Mouse (Mus musculus) macrophage (primary cell): ENCODE data around the gene Asb18. TPM values are rescaled to one million over a fixed set of nuclear protein-coding genes. Genes with fewer than 3 reads are reported as not detected.

Experiments
- H3K27ac ChIP-seq: fragments of 350-480 bp; formaldehyde crosslinking; 2 replicates; pipeline ENCODE4 v1.9.0; 2021
- H3K36me3 ChIP-seq: fragments of 350-480 bp; formaldehyde crosslinking; 2 replicates; pipeline ENCODE4 v1.9.0; 2021; ENCODE audit errors: inconsistent target
- H3K4me3 ChIP-seq: fragments of 350-480 bp; formaldehyde crosslinking; 2 replicates; pipeline ENCODE4 v1.9.0; 2021; ENCODE audit errors: inconsistent target
- H3K79me2 ChIP-seq: fragments of 350-480 bp; formaldehyde crosslinking; 2 replicates; pipeline ENCODE4 v1.9.0; 2021; ENCODE audit errors: inconsistent target
- WGBS: methylation state at CpG from one replicate; pipeline ENCODE4 v1.1.7; 2026; ENCODE audit warnings: inconsistent platforms; ENCODE audit not compliant: missing documents; 5-methylcytosine and 5-hydroxymethylcytosine counted together
- polyA plus RNA-seq: library from polyadenylated mRNA; stranded (reverse); fragments of 250-400 nt; gene quantifications from 3 replicates; pipeline ENCODE4 v1.2.4, GENCODE M21; 2018; ENCODE audit warnings: inconsistent platforms
- total RNA-seq, 78 experiments: library from RNA; depleted of rRNA; stranded (reverse); fragments of 250-400 nt; gene quantifications; 1 replicate in 9 of 78; 2 replicates in 24 of 78; 3 replicates in 43 of 78; 4 replicates in 2 of 78; pipeline ENCODE4 v1.2.4; 2018; ENCODE audit warnings: inconsistent platforms in 56 of 78

Gene Asb18
- total RNA-seq (2018; cell fraction: chromatin; rRNA removed): not detected
- total RNA-seq (2018; cell fraction: cytosol; rRNA removed): not detected
- not detected for total RNA-seq (2018; cell fraction: nucleus; rRNA removed)
- not detected in 3 replicates for polyA plus RNA-seq

DNA sequence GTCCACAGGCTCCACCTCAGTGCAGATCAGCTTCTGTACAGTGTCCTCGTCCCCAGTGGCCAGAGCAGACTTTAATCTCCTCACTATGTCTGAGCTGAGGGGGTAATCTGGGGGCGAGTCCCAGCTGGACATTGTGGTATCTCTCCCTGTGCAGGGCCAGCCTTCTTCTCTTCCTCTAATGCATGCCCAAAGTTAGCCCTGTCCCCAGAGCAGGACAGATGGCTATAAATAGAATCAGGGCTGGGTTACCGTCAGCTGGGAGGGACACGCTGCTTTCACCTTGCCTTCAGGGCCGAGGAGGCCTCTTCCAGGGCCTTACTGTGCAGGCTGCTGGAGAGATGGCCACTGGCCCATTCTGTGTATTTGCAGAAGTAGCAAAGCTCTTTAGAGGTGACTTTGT, at the start of gene Asb18:
Gene Asb18 (minus strand): TSS at position 221 of the 400 bp plus-strand sequence.
- Histone ChIP-seq H3K36me3 (no peaks in the 10 kb centered on the region), H3K79me2 (no peaks in the 10 kb centered on the region), H3K27ac (no peak within 1 kb of the TSS), H3K4me3 (no peak within 1 kb of the TSS)
- WGBS: 77% methylated on average over 5 of the region's 5 CpGs

DNA sequence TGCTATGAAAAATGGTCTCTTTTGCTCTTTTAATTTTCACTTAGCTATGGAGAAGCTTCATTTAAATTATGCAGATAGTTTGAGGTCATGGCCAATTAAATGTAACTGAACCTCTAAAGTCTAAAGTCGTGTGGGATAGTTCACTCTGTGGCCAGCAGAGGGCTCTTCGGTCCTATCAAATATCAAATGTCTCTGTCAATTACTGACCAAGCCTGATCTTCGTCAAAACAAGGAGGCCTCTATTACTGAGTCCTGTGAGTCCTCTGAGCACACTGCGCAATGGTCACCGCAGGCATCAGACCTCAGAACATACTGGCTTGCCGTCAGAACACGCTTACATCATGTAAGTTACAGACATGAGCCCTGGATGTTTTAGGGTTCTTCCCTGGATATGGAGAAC, 46.1 kb upstream of the Asb18 start:
- Histone ChIP-seq H3K27ac (no peak overlapping the region), H3K79me2 (no peaks in the 10 kb centered on the region), H3K36me3 (no peaks in the 10 kb centered on the region), H3K4me3 (no peak overlapping the region)
- 34% methylated on average over 7 of the region's 7 CpGs for WGBS

- Histone ChIP-seq H3K4me3 (no peak overlapping the region), H3K27ac (no peak overlapping the region), H3K36me3 (no peaks in the 10 kb centered on the region), H3K79me2 (no peaks in the 10 kb centered on the region)
- 79% methylated on average over 3 of the region's 3 CpGs for WGBS
Observed at GRCm38 (mm10) chr1:90060054-90060453, 45.6 kb upstream of the Asb18 start.

- H3K4me3 ChIP-seq: no peak overlapping the region
- WGBS: 99% methylated on average over 4 of the region's 4 CpGs
- no peaks in the 10 kb centered on the region for H3K79me2 ChIP-seq
- no peaks in the 10 kb centered on the region for H3K36me3 ChIP-seq
- H3K27ac ChIP-seq: no peak overlapping the region
Observed at GRCm38 (mm10) chr1:90054991-90055390, 40.5 kb upstream of the Asb18 start.

- 7% methylated on average over 5 of the region's 5 CpGs for WGBS
Observed at GRCm38 (mm10) chr1:90051347-90051746, 36.9 kb upstream of the Asb18 start.

GRCm38 (mm10) chr1:90050046-90050739, 35.7 kb upstream of the Asb18 start:
- WGBS: 13% methylated on average over 20 of the region's 20 CpGs
- Histone ChIP-seq H3K79me2 (no peaks in the 10 kb centered on the region), H3K36me3 (no peaks in the 10 kb centered on the region), H3K27ac (no peak overlapping the region), H3K4me3 (no peak overlapping the region)

More at GRCm38 (mm10) chr1:90051347-90051746, 36.9 kb upstream of the Asb18 start:
- H3K4me3 ChIP-seq: no peak overlapping the region
- no peaks in the 10 kb centered on the region for H3K36me3 ChIP-seq
- H3K27ac ChIP-seq: no peak overlapping the region
- no peaks in the 10 kb centered on the region for H3K79me2 ChIP-seq

- 85% methylated on average over 2 of the region's 2 CpGs for WGBS
- H3K36me3 ChIP-seq: no peaks in the 10 kb centered on the region
- no peak overlapping the region for H3K4me3 ChIP-seq
- no peak overlapping the region for H3K27ac ChIP-seq
- H3K79me2 ChIP-seq: no peaks in the 10 kb centered on the region
Observed at GRCm38 (mm10) chr1:90028305-90028704, 13.8 kb upstream of the Asb18 start.

DNA sequence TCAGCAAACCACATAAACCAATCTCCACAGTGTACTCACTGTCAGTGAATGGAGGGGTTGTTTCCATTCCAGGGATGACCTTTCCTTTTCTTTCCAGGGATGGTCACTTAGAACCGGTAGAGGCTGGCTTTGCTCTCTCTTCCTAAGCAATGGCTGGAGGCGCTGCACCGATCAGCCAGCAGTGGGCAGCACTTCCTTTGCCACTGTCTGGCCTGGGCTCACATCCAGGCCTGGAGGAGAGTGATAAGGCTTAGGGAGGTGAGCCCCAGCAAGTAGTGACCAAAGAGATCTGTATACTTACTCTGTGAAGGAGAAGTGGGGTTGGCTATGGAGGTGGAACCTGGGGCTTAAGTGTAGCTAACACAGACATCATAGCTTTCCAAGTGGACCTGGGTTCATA, 12.5 kb upstream of the Asb18 start:
- no peaks in the 10 kb centered on the region for H3K79me2 ChIP-seq
- no peak overlapping the region for H3K27ac ChIP-seq
- no peak overlapping the region for H3K4me3 ChIP-seq
- WGBS: 13% methylated on average over 3 of the region's 3 CpGs
- no peaks in the 10 kb centered on the region for H3K36me3 ChIP-seq

DNA sequence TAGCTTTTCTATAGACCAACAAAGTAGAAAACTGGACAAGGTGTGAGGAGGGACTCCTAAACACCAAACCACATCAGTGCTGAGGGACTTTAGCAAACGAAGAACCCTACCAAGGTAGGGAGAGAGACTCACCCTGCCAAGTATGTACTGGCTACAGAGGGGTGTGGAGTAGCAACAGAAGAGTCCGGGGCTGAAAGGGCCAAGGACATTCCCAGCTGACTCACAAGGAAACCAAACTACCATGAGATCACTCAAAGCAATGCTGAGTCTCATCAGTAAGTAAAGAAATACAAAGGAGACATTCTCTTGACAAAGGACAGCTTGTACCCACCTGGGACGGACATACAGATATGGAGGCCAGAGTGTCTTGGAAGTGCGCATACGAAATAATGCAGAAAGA, 5.9 kb upstream of the Asb18 start:
- no peaks in the 10 kb centered on the region for H3K79me2 ChIP-seq
- WGBS: 91% methylated on average over 5 of the region's 5 CpGs
- no peak overlapping the region for H3K27ac ChIP-seq
- no peaks in the 10 kb centered on the region for H3K36me3 ChIP-seq
- H3K4me3 ChIP-seq: no peak overlapping the region

DNA sequence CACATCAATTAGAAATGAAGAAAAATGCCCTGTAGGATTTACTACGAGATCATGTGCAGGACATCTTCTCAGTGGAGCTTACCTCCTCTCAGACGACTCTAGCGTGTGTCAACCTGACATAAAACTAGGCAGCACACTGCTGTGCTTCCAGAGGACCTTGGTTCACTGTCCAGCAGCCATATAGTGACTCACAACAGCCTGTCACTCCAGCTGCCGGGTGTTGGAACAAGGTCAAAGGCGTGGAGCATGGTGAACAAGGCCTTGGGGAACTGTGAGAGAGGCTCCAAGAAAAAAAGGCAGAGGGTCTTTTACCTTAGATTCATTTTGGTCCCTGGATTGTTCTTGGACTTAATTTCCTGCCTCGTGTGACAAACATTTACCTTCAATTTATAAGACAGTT, 3.6 kb upstream of the Asb18 start:
- Histone ChIP-seq H3K27ac (no peak overlapping the region), H3K79me2 (no peaks in the 10 kb centered on the region), H3K4me3 (no peak overlapping the region), H3K36me3 (no peaks in the 10 kb centered on the region)
- WGBS: 85% methylated on average over 6 of the region's 6 CpGs

DNA sequence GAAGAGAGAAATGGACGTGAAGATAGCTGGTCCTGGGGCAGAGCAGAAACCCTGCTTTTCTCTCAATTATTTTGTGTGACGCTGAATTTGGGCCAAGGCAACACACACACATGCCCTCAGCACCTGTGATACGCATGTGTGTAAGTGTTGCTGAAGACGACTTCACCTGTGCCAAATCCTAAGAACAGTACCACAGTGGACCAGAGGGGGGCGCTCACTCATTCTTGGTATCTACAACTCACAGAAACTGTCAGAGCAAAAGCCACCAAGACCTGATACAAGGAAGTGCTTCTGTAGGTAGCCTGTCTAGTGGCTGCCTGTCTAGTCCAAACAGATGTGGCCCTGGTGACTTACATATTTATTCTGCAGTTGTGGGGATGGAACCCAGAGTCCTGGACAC, 1.2 kb downstream of the Asb18 start:
- no peak overlapping the region for H3K4me3 ChIP-seq
- no peak overlapping the region for H3K27ac ChIP-seq
- no peaks in the 10 kb centered on the region for H3K36me3 ChIP-seq
- 87% methylated on average over 5 of the region's 5 CpGs for WGBS
- no peaks in the 10 kb centered on the region for H3K79me2 ChIP-seq

DNA sequence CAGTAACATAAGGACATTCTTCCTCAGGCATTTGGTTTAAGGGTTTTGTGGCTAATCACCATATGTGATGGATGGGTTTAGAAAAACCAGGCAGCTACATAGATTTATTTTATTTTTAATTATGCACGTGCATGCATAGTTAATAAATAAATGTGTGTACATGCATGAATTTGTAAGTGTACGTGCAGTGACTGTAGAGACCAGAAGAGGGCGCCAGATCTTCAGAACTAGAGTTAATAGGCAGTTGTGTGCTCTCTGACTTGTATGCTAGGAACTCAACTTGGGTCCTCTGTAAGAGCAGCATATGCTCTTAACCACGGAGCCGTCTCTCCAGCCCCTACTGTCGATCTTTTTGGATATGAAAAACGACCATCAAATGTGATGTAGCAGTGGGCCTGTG, 1.6 kb downstream of the Asb18 start:
- no peak overlapping the region for H3K4me3 ChIP-seq
- H3K27ac ChIP-seq: no peak overlapping the region
- no peaks in the 10 kb centered on the region for H3K36me3 ChIP-seq
- no peaks in the 10 kb centered on the region for H3K79me2 ChIP-seq
- WGBS: 70% methylated on average over 7 of the region's 7 CpGs

GRCm38 (mm10) chr1:90012168-90012567, 2.3 kb downstream of the Asb18 start:
- no peak overlapping the region for H3K4me3 ChIP-seq
- 91% methylated on average over 3 of the region's 3 CpGs for WGBS
- no peak overlapping the region for H3K27ac ChIP-seq

DNA sequence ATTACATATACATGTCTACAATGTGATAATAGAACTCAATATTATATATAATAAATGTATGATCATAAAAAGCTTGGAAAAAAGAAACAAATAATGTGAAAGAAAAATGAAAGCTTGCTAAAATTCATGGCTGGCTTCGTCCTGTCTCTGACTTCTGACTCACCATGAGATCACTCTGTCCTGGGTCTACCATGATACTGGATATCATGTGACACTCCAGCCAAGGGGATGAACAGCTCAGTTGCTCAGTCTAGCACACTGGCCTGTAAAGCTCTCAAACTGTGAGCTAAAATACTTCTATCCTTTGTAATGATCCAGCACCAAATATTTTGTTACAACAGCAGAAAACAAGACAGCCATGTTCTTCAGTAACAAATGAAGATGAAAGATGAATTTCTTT, 4.4 kb downstream of the Asb18 start:
- H3K36me3 ChIP-seq: no peaks in the 10 kb centered on the region
- H3K27ac ChIP-seq: no peak overlapping the region
- no peaks in the 10 kb centered on the region for H3K79me2 ChIP-seq
- WGBS: 75% methylated on average over 1 of the region's 1 CpGs
- no peak overlapping the region for H3K4me3 ChIP-seq

More at GRCm38 (mm10) chr1:90012168-90012567, 2.3 kb downstream of the Asb18 start:
- H3K79me2 ChIP-seq: no peaks in the 10 kb centered on the region
- H3K36me3 ChIP-seq: no peaks in the 10 kb centered on the region

- Histone ChIP-seq H3K27ac (no peak overlapping the region), H3K79me2 (no peaks in the 10 kb centered on the region), H3K4me3 (no peak overlapping the region), H3K36me3 (no peaks in the 10 kb centered on the region)
- WGBS: 80% methylated on average over 3 of the region's 3 CpGs
Observed at GRCm38 (mm10) chr1:90009188-90009587, 5.3 kb downstream of the Asb18 start.

DNA sequence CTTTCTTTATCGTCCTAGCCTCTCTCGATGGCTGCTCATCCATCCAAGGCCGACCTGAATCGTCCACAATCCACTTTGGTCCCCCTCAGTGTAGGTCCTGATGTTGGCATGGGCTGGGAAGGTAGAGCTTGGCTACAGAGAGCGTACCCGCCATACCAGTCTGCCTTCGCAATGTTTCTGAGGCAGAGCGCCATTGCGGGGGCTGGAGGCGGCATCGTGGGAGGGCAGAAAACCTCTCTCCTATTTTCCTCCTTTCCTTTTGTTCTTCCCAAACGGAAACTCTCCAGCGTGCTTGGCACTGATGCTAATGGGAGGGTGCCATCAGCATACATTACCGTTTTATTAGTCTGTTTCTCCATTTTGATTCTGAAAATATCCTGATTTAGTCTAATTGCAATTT, 7.8 kb downstream of the Asb18 start:
- Histone ChIP-seq H3K27ac (no peak overlapping the region), H3K36me3 (no peaks in the 10 kb centered on the region), H3K4me3 (no peak overlapping the region), H3K79me2 (no peaks in the 10 kb centered on the region)
- 67% methylated on average over 14 of the region's 14 CpGs for WGBS
